In the genomic region with DNA sequence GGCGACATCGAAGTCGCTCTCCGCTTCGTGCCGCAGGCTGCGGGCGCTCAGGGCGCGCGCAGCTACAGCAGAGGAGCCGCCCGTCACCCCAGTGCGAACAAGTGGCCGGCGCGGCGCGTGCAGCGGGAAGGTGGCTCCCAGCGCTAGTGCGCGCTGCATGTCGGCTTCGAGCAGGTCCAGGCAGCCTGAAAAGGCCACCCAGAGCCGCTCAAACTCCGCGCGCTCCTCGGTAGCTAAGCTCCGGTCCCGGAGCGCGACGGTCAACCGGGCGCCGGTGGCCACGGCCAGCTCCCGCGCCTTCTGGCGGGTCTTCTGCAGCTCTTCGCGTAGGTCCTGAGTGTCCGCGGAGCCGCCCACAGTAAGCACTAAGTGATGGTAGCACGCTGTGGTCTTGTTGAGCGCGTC, we compare ENCODE assay signal across 8 mouse cellular contexts. TPM values are rescaled to one million over a fixed set of nuclear protein-coding genes. Genes with fewer than 3 reads are reported as not detected.
DNase-seq lines count a peak whose midpoint lies in the region; ATAC-seq and TF ChIP-seq lines count a peak whose summit lies in the region.

No protein-coding gene starts in this region.

- H3K9ac ChIP-seq in forebrain, embryonic 12.5 days: peak overlapping the region; percentile 53
- H3K9ac ChIP-seq in intestine, embryonic 15.5 days: peak overlapping the region; percentile 86
- 0 out of 2 replicates have a peak overlapping the region, but pooled peaks have one; percentile 6 for H3K9ac ChIP-seq in lung, postnatal 0 days (replicated peaks; ENCODE audit: low read depth)

- H3K4me2 ChIP-seq in forebrain, embryonic 12.5 days: peak overlapping the region; percentile 99
- peak overlapping the region; percentile 100 for H3K4me2 ChIP-seq in intestine, embryonic 15.5 days (replicated peaks)
- H3K4me2 ChIP-seq in lung, postnatal 0 days (replicated peaks; ENCODE audit: low read depth, low read length): peak overlapping the region; percentile 95

- no peak overlapping the region for H3K27ac ChIP-seq in forebrain, embryonic 12.5 days
- H3K27ac ChIP-seq in intestine, embryonic 15.5 days: no peak overlapping the region
- no peak overlapping the region for H3K27ac ChIP-seq in lung, postnatal 0 days (ENCODE audit: low read length)

- TF ChIP-seq EP300 in lung, postnatal 0 days (IDR thresholded peaks at IDR 0.05): no peak

- no peaks in the 10 kb centered on the region for H3K9me3 ChIP-seq in forebrain, embryonic 12.5 days
- H3K9me3 ChIP-seq in intestine, embryonic 15.5 days: no peaks in the 10 kb centered on the region
- no peaks in the 10 kb centered on the region for H3K9me3 ChIP-seq in lung, postnatal 0 days (ENCODE audit: low read length)

- intact Hi-C loops in left cerebral cortex, postnatal 10 days (cut with DNase I): no loop called here

- no peak for ATAC-seq in forebrain, embryonic 12.5 days (ENCODE audit: low FRiP score)
- ATAC-seq in intestine, embryonic 15.5 days: no peak
- ATAC-seq in lung, postnatal 0 days: no peak

- peaks cover 41% of the 10 kb centered on the region for H3K27me3 ChIP-seq in forebrain, embryonic 12.5 days
- H3K27me3 ChIP-seq in intestine, embryonic 15.5 days (replicated peaks): peaks cover 25% of the 10 kb centered on the region
- H3K27me3 ChIP-seq in lung, postnatal 0 days (replicated peaks; ENCODE audit: insufficient read depth, low read length): peaks cover 19% of the 10 kb centered on the region

- no peaks in the 10 kb centered on the region for H3K36me3 ChIP-seq in forebrain, embryonic 12.5 days (replicated peaks)
- H3K36me3 ChIP-seq in intestine, embryonic 15.5 days: no peaks in the 10 kb centered on the region
- H3K36me3 ChIP-seq in lung, postnatal 0 days (ENCODE audit: insufficient read depth, low read length): no peaks in the 10 kb centered on the region

- DNase-seq in cerebellum, adult 8-10 months: peak; percentile 15
- no peak for DNase-seq in cerebellum, adult 9-10 months
- DNase-seq in MN1 (ENCODE audit: low spot score): peak; percentile 14
- DNase-seq in lung, postnatal 0 days (ENCODE audit: low spot score): peak; percentile 21
- peak; percentile 36 for DNase-seq in spleen, adult 12 weeks (ENCODE audit: low spot score)
- DNase-seq in left cerebral cortex, postnatal 10 days (ENCODE audit: extremely low spot score in 1 of 2, low spot score in 2 of 2): no peak

- TF ChIP-seq CTCF in lung, postnatal 0 days (IDR thresholded peaks at IDR 0.05): no peak

- under 1% methylated on average over 50 of the region's 50 CpGs for WGBS in forebrain, embryonic 12.5 days
- under 1% methylated on average over 50 of the region's 50 CpGs for WGBS in intestine, embryonic 15.5 days
- WGBS in lung, postnatal 0 days: under 1% methylated on average over 23 of the region's 50 CpGs

- H3K4me3 ChIP-seq in forebrain, embryonic 12.5 days (replicated peaks): peak overlapping the region; percentile 72
- H3K4me3 ChIP-seq in intestine, embryonic 15.5 days (replicated peaks): peak overlapping the region; percentile 95
- peak overlapping the region; percentile 91 for H3K4me3 ChIP-seq in lung, postnatal 0 days (ENCODE audit: low read depth, low read length)

- H3K4me1 ChIP-seq in forebrain, embryonic 12.5 days: peaks cover 26% of the 10 kb centered on the region
- H3K4me1 ChIP-seq in intestine, embryonic 15.5 days (replicated peaks): peaks cover 29% of the 10 kb centered on the region
- peaks cover 8% of the 10 kb centered on the region; the same call in 1 of the 2 replicates for H3K4me1 ChIP-seq in lung, postnatal 0 days (ENCODE audit: insufficient read depth, low read depth, low read length)

RNA-seq across cellular contexts. Expression of a gene that starts 0.6 kb away (rescaled TPM):
- polyA plus RNA-seq in forebrain, embryonic 12.5 days (2016; fragmentation: Nextera tagmentation; extraction: Ambion mirVana): 0.04 and 0.14 TPM in 2 replicates
- polyA plus RNA-seq in intestine, embryonic 15.5 days (2015; fragmentation: Nextera tagmentation; extraction: Ambion mirVana): 0.06 and 0.09 TPM in 2 replicates
- polyA plus RNA-seq in lung, postnatal 0 days (2015; fragmentation: Nextera tagmentation; extraction: Ambion mirVana): 0.02 and 0.04 TPM in 2 replicates
- total RNA-seq in left cerebral cortex, postnatal 10 days (2021): 1 to 10 TPM; 1.7 to 3.2 TPM

RNA-seq across cellular contexts. Expression of a gene that starts 1.3 kb away (rescaled TPM):
- 33.4 and 36.7 TPM in 2 replicates for polyA plus RNA-seq in forebrain, embryonic 12.5 days (2016; fragmentation: Nextera tagmentation; extraction: Ambion mirVana)
- polyA plus RNA-seq in intestine, embryonic 15.5 days (2015; fragmentation: Nextera tagmentation; extraction: Ambion mirVana): 34.6 and 38.0 TPM in 2 replicates
- polyA plus RNA-seq in lung, postnatal 0 days (2015; fragmentation: Nextera tagmentation; extraction: Ambion mirVana): 12.7 and 16.7 TPM in 2 replicates
- 10 to 100 TPM; 42.8 to 50.3 TPM for total RNA-seq in left cerebral cortex, postnatal 10 days (2021)

RNA-seq across cellular contexts. Expression of a gene that starts 28.7 kb away (rescaled TPM):
- polyA plus RNA-seq in forebrain, embryonic 12.5 days (2016; fragmentation: Nextera tagmentation; extraction: Ambion mirVana): 44.6 and 47.5 TPM in 2 replicates
- 122 and 129 TPM in 2 replicates for polyA plus RNA-seq in intestine, embryonic 15.5 days (2015; fragmentation: Nextera tagmentation; extraction: Ambion mirVana)
- 28.9 and 30.5 TPM in 2 replicates for polyA plus RNA-seq in lung, postnatal 0 days (2015; fragmentation: Nextera tagmentation; extraction: Ambion mirVana)
- 10 to 100 TPM; 66.7 to 81.4 TPM for total RNA-seq in left cerebral cortex, postnatal 10 days (2021)

RNA-seq across cellular contexts. Expression of a gene that starts 47.2 kb away (rescaled TPM):
- polyA plus RNA-seq in forebrain, embryonic 12.5 days (2016; fragmentation: Nextera tagmentation; extraction: Ambion mirVana): 0.12 and 0.17 TPM in 2 replicates
- polyA plus RNA-seq in intestine, embryonic 15.5 days (2015; fragmentation: Nextera tagmentation; extraction: Ambion mirVana): 0.57 and 1.2 TPM in 2 replicates
- 0.12 TPM in 1 of 2 replicates, not detected in the other for polyA plus RNA-seq in lung, postnatal 0 days (2015; fragmentation: Nextera tagmentation; extraction: Ambion mirVana)
- total RNA-seq in left cerebral cortex, postnatal 10 days (2021): under 1 TPM; 0.63 to 0.79 TPM

Comparison
In these comparisons a context has a peak if more than half of its experiments do, and no peak if none do; other contexts are left out.
1. DNase-seq: peak in cerebellum, adult 8-10 months (single experiment), MN1 (single experiment), lung, postnatal 0 days (single experiment) and spleen, adult 12 weeks (single experiment); none in cerebellum, adult 9-10 months (single experiment) and left cerebral cortex, postnatal 10 days (0 of 2).
2. H3K9ac ChIP-seq: peak in every context shown above with its lines; median percentile 86 in intestine, embryonic 15.5 days; 53 in forebrain, embryonic 12.5 days; 6 in lung, postnatal 0 days.
3. Peak in every context shown above with its lines, with median percentiles within 50 percentile points of each other: H3K4me2 ChIP-seq and H3K4me3 ChIP-seq.